Mouse (Mus musculus): ENCODE results near the gene Wdfy4.

DNA sequence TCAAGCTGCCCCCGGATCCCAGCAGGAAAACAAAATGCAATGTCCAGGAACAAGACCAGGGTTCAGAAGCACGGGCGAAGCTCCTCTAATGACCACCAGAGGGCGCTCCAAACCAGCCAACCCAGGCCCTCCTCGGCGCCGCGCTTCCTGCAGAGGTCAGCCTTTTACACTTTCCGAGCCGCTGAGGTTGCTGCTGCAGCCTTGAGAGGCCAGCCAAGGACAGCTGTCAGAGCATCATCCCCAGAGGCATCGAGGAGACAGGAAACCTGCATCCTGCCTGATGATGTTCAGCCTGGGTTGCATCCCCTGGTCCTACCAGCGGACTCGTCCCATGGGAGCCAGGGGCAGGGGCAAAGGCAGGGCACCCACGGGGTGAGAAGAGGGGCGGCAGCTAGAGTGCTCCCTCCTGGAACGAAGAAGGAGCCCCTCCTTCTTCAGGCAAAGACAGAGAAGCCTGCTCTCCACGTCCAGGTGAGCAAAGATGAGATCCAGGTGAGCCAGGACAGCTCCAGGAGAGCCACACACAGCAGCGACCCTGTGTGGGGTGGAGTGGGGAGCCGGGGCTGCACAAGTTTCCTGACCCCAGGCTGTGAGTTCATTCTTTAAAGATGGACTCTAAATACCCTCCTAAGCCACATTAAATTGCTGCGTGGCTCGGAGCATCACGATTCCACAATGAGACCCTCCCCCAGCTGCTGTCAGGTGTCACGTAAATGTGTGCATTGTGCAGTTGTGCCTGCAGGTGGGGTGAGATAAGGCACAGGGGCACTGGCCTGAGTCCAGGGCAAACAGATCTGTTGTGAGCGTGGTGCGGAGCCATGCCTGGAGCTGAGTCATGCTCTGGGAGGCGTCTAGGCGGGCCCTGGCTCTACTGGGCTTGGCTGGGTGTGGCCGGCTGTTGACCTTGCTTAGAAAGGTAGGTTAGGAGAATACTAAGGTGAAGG, 28.8 kb upstream of the Wdfy4 start, which contains the start of gene Arhgap22:
- peak; percentile 98 for TF ChIP-seq CTCF (IDR thresholded peaks at IDR 0.05; ENCODE audit: borderline replicate concordance, insufficient read depth, low read length)
- no peak for TF ChIP-seq POLR2A (IDR thresholded peaks at IDR 0.05; ENCODE audit: low read depth, low read length)
